Mouse (Mus musculus) bone marrow macrophage, adult 2 months (primary cell): ENCODE measurements at regions not wholly inside any gene's neighbourhood (a gene's known extent, or its start where the extent isn't known, plus 50 kb on each side); places are given as distances from the start of the nearest gene placed in this dataset.

ENCODE experiments used
- CTCF ChIP-seq: IDR thresholded peaks from 2 replicates; pipeline ENCODE4 v1.5.1; 2012; ENCODE audit warnings: low read depth, mild to moderate bottlenecking, low read length, moderate library complexity
- POLR2A ChIP-seq: IDR thresholded peaks from 2 replicates; pipeline ENCODE4 v1.6.1; 2012; ENCODE audit warnings: mild to moderate bottlenecking, low read depth, low read length, borderline replicate concordance

DNA sequence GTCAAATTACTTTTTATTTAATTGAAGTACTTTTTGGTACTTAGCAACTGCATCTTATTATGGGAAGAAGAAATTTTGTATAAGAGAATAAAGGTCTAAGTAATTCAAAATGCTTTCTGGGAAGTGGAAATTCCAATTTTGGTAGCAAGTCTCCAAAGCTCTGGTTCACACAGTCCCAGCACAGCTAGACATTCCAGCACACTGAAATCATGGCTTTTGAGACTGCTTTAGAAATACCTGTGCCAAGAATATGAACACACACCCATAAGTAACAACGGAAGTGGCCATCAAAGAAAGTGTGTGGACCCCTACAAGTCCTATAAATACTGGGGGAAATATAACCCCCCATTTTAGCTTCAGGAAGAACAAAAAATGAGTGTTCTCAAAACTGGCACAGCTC, 67.8 kb upstream of the Pdc start:
- TF ChIP-seq CTCF (no peak), POLR2A (no peak)
